Mouse (Mus musculus): ENCODE measurements at regions not wholly inside any gene's neighbourhood (a gene's known extent, or its start where the extent isn't known, plus 50 kb on each side); places are given as distances from the start of the nearest gene placed in this dataset.

- H3K36me3 ChIP-seq (ENCODE audit: control insufficient read depth, insufficient read depth), result no peaks in the 10 kb centered on the region
- no peak for ATAC-seq
- H3K9ac ChIP-seq (ENCODE audit: low read depth, low read length), result no peak overlapping the region
- no peak overlapping the region for H3K4me3 ChIP-seq (ENCODE audit: low read depth, low read length)
- no peak overlapping the region for H3K27ac ChIP-seq (ENCODE audit: low read depth, low read length)
- peaks cover 8% of the 10 kb centered on the region; the same call in 1 of the 2 replicates for H3K4me1 ChIP-seq (replicated peaks; ENCODE audit: control insufficient read depth, insufficient read depth, low read length)
- H3K4me2 ChIP-seq (replicated peaks; ENCODE audit: low read depth), result no peak overlapping the region
- H3K9me3 ChIP-seq (ENCODE audit: control insufficient read depth), result no peaks in the 10 kb centered on the region
- WGBS, result 54% methylated on average over 5 of the region's 5 CpGs
- no peak for TF ChIP-seq CTCF (IDR thresholded peaks at IDR 0.05; ENCODE audit: low read depth)
- no peaks in the 10 kb centered on the region for H3K27me3 ChIP-seq (replicated peaks; ENCODE audit: control insufficient read depth, insufficient read depth, low read length)
Measured at GRCm38 (mm10) chr2:78980019-78980418, 112.1 kb downstream of the Ube2e3 start.

- 91% methylated on average over 1 of the region's 1 CpGs for WGBS
- H3K9ac ChIP-seq (ENCODE audit: low read depth, low read length), result no peak overlapping the region
- H3K4me3 ChIP-seq (ENCODE audit: low read depth, low read length), result no peak overlapping the region
- H3K27me3 ChIP-seq (replicated peaks; ENCODE audit: control insufficient read depth, insufficient read depth, low read length), result no peaks in the 10 kb centered on the region
- no peaks in the 10 kb centered on the region for H3K36me3 ChIP-seq (ENCODE audit: control insufficient read depth, insufficient read depth)
- no peak for TF ChIP-seq CTCF (IDR thresholded peaks at IDR 0.05; ENCODE audit: low read depth)
- no peak overlapping the region for H3K4me2 ChIP-seq (replicated peaks; ENCODE audit: low read depth)
- H3K27ac ChIP-seq (ENCODE audit: low read depth, low read length), result no peak overlapping the region
- H3K4me1 ChIP-seq (replicated peaks; ENCODE audit: control insufficient read depth, insufficient read depth, low read length), result peaks cover 8% of the 10 kb centered on the region; the same call in 1 of the 2 replicates
- peak; percentile 92 for ATAC-seq
- H3K9me3 ChIP-seq (ENCODE audit: control insufficient read depth), result no peaks in the 10 kb centered on the region
Measured at GRCm38 (mm10) chr2:78980661-78981229, 112.8 kb downstream of the Ube2e3 start.

GRCm38 (mm10) chr2:78983347-78983746 is 115.4 kb downstream of the Ube2e3 start:
- no peak overlapping the region for H3K4me2 ChIP-seq (replicated peaks; ENCODE audit: low read depth)
- no peak for ATAC-seq
- H3K4me1 ChIP-seq (replicated peaks; ENCODE audit: control insufficient read depth, insufficient read depth, low read length), result peaks cover 8% of the 10 kb centered on the region; the same call in 1 of the 2 replicates
- TF ChIP-seq CTCF (IDR thresholded peaks at IDR 0.05; ENCODE audit: low read depth), result no peak
- H3K4me3 ChIP-seq (ENCODE audit: low read depth, low read length), result no peak overlapping the region
- H3K27ac ChIP-seq (ENCODE audit: low read depth, low read length), result no peak overlapping the region
- no peak overlapping the region for H3K9ac ChIP-seq (ENCODE audit: low read depth, low read length)
- no peaks in the 10 kb centered on the region for H3K9me3 ChIP-seq (ENCODE audit: control insufficient read depth)
- no peaks in the 10 kb centered on the region for H3K36me3 ChIP-seq (ENCODE audit: control insufficient read depth, insufficient read depth)
- no peaks in the 10 kb centered on the region for H3K27me3 ChIP-seq (replicated peaks; ENCODE audit: control insufficient read depth, insufficient read depth, low read length)

- no peak for ATAC-seq
- Histone ChIP-seq H3K4me1 (replicated peaks; ENCODE audit: control insufficient read depth, insufficient read depth, low read length) (peaks cover 8% of the 10 kb centered on the region; the same call in 1 of the 2 replicates), H3K27me3 (replicated peaks; ENCODE audit: control insufficient read depth, insufficient read depth, low read length) (no peaks in the 10 kb centered on the region), H3K4me2 (replicated peaks; ENCODE audit: low read depth) (no peak overlapping the region), H3K4me3 (ENCODE audit: low read depth, low read length) (no peak overlapping the region), H3K27ac (ENCODE audit: low read depth, low read length) (no peak overlapping the region), H3K36me3 (ENCODE audit: control insufficient read depth, insufficient read depth) (no peaks in the 10 kb centered on the region), H3K9ac (ENCODE audit: low read depth, low read length) (no peak overlapping the region), H3K9me3 (ENCODE audit: control insufficient read depth) (no peaks in the 10 kb centered on the region)
- whole genome bisulfite sequencing, result 67% methylated on average over 5 of the region's 5 CpGs
- no peak for TF ChIP-seq CTCF (IDR thresholded peaks at IDR 0.05; ENCODE audit: low read depth)
Measured at GRCm38 (mm10) chr2:78983944-78984498, 116.1 kb downstream of the Ube2e3 start.

GRCm38 (mm10) chr2:78986984-78987383 is 119.1 kb downstream of the Ube2e3 start:
- H3K4me1 ChIP-seq (replicated peaks; ENCODE audit: control insufficient read depth, insufficient read depth, low read length), result no peaks in the 10 kb centered on the region
- no peak for ATAC-seq
- WGBS, result 81% methylated on average over 7 of the region's 7 CpGs
- H3K4me2 ChIP-seq (replicated peaks; ENCODE audit: low read depth), result no peak overlapping the region
- no peaks in the 10 kb centered on the region for H3K36me3 ChIP-seq (ENCODE audit: control insufficient read depth, insufficient read depth)
- no peak overlapping the region for H3K4me3 ChIP-seq (ENCODE audit: low read depth, low read length)
- no peaks in the 10 kb centered on the region for H3K27me3 ChIP-seq (replicated peaks; ENCODE audit: control insufficient read depth, insufficient read depth, low read length)
- H3K9ac ChIP-seq (ENCODE audit: low read depth, low read length), result no peak overlapping the region
- no peak overlapping the region for H3K27ac ChIP-seq (ENCODE audit: low read depth, low read length)
- no peak for TF ChIP-seq CTCF (IDR thresholded peaks at IDR 0.05; ENCODE audit: low read depth)
- no peaks in the 10 kb centered on the region for H3K9me3 ChIP-seq (ENCODE audit: control insufficient read depth)

GRCm38 (mm10) chr2:78987388-78987787 is 119.5 kb downstream of the Ube2e3 start:
- H3K27me3 ChIP-seq (replicated peaks; ENCODE audit: control insufficient read depth, insufficient read depth, low read length), result no peaks in the 10 kb centered on the region
- H3K36me3 ChIP-seq (ENCODE audit: control insufficient read depth, insufficient read depth), result no peaks in the 10 kb centered on the region
- H3K4me1 ChIP-seq (replicated peaks; ENCODE audit: control insufficient read depth, insufficient read depth, low read length), result no peaks in the 10 kb centered on the region
- H3K9me3 ChIP-seq (ENCODE audit: control insufficient read depth), result no peaks in the 10 kb centered on the region
- ATAC-seq, result no peak
- H3K4me3 ChIP-seq (ENCODE audit: low read depth, low read length), result no peak overlapping the region
- no peak overlapping the region for H3K4me2 ChIP-seq (replicated peaks; ENCODE audit: low read depth)
- WGBS, result 96% methylated on average over 3 of the region's 3 CpGs
- TF ChIP-seq CTCF (IDR thresholded peaks at IDR 0.05; ENCODE audit: low read depth), result no peak
- H3K9ac ChIP-seq (ENCODE audit: low read depth, low read length), result no peak overlapping the region
- no peak overlapping the region for H3K27ac ChIP-seq (ENCODE audit: low read depth, low read length)
